Mouse (Mus musculus) CD4-positive, CD25-positive, alpha-beta regulatory T cell, adult 9 weeks (primary cell): ENCODE results near the gene Cdh7. TPM values are rescaled to one million over a fixed set of nuclear protein-coding genes. Genes with fewer than 3 reads are reported as not detected.

Experiments used
- polyA plus RNA-seq: library from polyadenylated mRNA; unstranded; fragments of 100-300 nt; shearing (Covaris generic); gene quantifications from one replicate; pipeline ENCODE4 v1.2.1, GENCODE M21; 2017

Cdh7 gene
- polyA plus RNA-seq: 0.09 TPM

DNA sequence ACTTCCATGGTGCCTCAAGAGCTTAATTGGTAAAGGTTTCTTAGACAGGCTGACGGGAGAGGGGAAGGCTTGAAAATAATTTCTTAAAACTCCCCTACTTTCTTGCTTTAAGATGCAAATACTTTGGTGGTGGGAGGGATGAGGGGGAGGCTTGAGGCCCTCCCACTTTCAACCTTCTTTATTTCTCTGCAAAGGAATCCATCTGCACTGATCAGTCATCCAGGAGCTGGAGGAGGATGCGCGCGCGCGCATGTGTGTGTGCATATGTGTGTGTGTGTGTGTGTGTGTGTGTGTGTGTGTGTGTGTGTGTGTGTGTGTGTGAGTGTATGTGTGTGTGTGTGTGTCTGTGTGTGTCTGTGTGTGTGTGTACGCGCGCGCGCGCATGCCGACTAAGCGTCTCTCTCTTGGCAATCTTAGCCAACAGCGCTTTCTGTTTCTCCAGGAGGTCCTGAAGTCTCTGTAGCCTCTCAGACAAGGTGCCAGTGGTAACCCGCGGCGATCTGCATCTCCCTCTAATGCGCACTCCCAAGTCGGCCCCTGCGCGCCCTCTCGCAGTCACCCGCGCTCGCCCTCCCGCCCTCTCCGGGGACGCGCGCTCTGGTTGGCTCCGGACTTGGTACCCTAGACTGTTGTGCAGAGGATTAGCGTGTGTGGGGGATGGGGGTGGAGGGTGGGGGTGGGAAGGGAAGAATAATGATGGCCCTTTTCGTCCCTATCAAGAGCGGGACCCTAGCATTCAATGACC, at the start of gene Cdh7:
Cdh7 (plus strand) TSS at position 368 of the 745 bp plus-strand sequence.

